Mouse (Mus musculus) natural killer cell, adult 2 months (primary cell): Measurements from ENCODE around the gene Gm8104.
"Not testable (repeated sequence)": the region's sequence is repeated elsewhere in the genome, so short reads cannot be mapped to it uniquely, and the experiment has no call there.

Source experiments
- DNase-seq, 2 experiments: peaks; one replicate each; pipeline ENCODE4 v3.0.0; 2022; ENCODE audit warnings: low spot score in 2 of 2

Gene Gm8104

GRCm38 (mm10) chr14:43100301-43100700 is at the start of gene Gm8104:
TSS of gene Gm8104 (plus strand) at chr14:43100601.
- not testable (repeated sequence) for DNase-seq

GRCm38 (mm10) chr14:43058063-43058462 is 42.3 kb upstream of the Gm8104 start:
- DNase-seq, result not testable (repeated sequence)

GRCm38 (mm10) chr14:43060179-43060578 is 40.2 kb upstream of the Gm8104 start:
- not testable (repeated sequence) for DNase-seq

- DNase-seq, result not testable (repeated sequence)
These were observed 23.9 kb upstream of the Gm8104 start, which contains the start of gene Gm8094 for GRCm38 (mm10) chr14:43076543-43076942. TSS of gene Gm8094 (minus strand) at chr14:43076643.

GRCm38 (mm10) chr14:43084936-43085730 is 15.3 kb upstream of the Gm8104 start:
- not testable (repeated sequence) for DNase-seq

- DNase-seq, result not testable (repeated sequence)
These were observed 11.1 kb upstream of the Gm8104 start for GRCm38 (mm10) chr14:43089103-43089919.

- not testable (repeated sequence) for DNase-seq
These were observed 19.3 kb downstream of the Gm8104 start for GRCm38 (mm10) chr14:43119673-43120072.

GRCm38 (mm10) chr14:43126286-43126685 is 25.9 kb downstream of the Gm8104 start:
- not testable (repeated sequence) for DNase-seq
